Mouse (Mus musculus) olfactory bulb, adult 2 months (tissue): ENCODE measurements around the gene C2.

ENCODE experiments used
- CTCF ChIP-seq: fragments of 200-500 bp; IDR thresholded peaks from 2 replicates; pipeline ENCODE4 v1.5.1; 2012; ENCODE audit warnings: low read depth, mild to moderate bottlenecking, low read length, moderate library complexity; ENCODE audit not compliant: insufficient read depth
- POLR2A ChIP-seq: fragments of 200-500 bp; IDR thresholded peaks from 2 replicates; pipeline ENCODE4 v1.6.1; 2012; ENCODE audit warnings: mild to moderate bottlenecking, low read depth, low read length, moderate library complexity; ENCODE audit not compliant: insufficient read depth

GRCm38 (mm10) chr17:34922939-34923338 lies 24.9 kb upstream of the C2 start:
- TF ChIP-seq CTCF, result no peak
- TF ChIP-seq POLR2A, result no peak
